Mouse (Mus musculus) CH12.LX (cell line): ENCODE measurements around the gene Trim21. TPM values are rescaled to one million over a fixed set of nuclear protein-coding genes. Genes with fewer than 3 reads are reported as not detected.

ENCODE experiments used
- DNase-seq: peaks from one replicate; pipeline ENCODE4 v3.0.0-alpha.2; 2013; ENCODE audit errors: extremely low read depth
- H3K27ac ChIP-seq: 2 replicates; pipeline ENCODE4 v1.5.1; 2012; ENCODE audit warnings: low read depth, mild to moderate bottlenecking, control low read depth, moderate library complexity; ENCODE audit not compliant: insufficient read depth
- H3K27me3 ChIP-seq: replicated peaks from 2 replicates; pipeline ENCODE3; 2012; ENCODE audit warnings: inconsistent platforms
- H3K36me3 ChIP-seq, 2 experiments: replicated peaks in 1 of 2; 2 replicates each; pipeline versions ENCODE3 to v1.6.1; 2012; ENCODE audit warnings: inconsistent platforms in 1 of 2, low read length in 1 of 2, mild to moderate bottlenecking in 1 of 2, mixed read lengths in 1 of 2, moderate library complexity in 1 of 2; ENCODE audit not compliant: control insufficient read depth in 1 of 2, insufficient read depth in 1 of 2
- H3K4me1 ChIP-seq, 2 experiments: 2 replicates each; pipeline ENCODE4 v1.6.1; 2012; ENCODE audit warnings: inconsistent platforms in 1 of 2, moderate library complexity in 1 of 2; ENCODE audit not compliant: insufficient read depth in 2 of 2, control insufficient read depth in 1 of 2
- H3K4me2 ChIP-seq: 2 replicates; pipeline ENCODE4 v1.6.1; 2012; ENCODE audit warnings: low read depth, mild to moderate bottlenecking, control low read depth; ENCODE audit not compliant: poor library complexity, insufficient read depth, severe bottlenecking
- H3K4me3 ChIP-seq, 3 experiments: fragments of 150-350 bp in 1 of 3; sonication (generic) in 1 of 3; replicated peaks in 1 of 3; 2 replicates each; pipeline versions ENCODE3 to v1.5.1; 2011 to 2012; ENCODE audit warnings: low read depth in 2 of 3, low read length in 2 of 3, mild to moderate bottlenecking in 2 of 3, moderate library complexity in 2 of 3, control low read depth in 1 of 3, improper control_type of control experiment in 1 of 3, inconsistent platforms in 1 of 3, mixed read lengths in 1 of 3; ENCODE audit not compliant: poor library complexity in 1 of 3
- H3K79me2 ChIP-seq: replicated peaks from 2 replicates; pipeline ENCODE4 v1.6.1; 2012; ENCODE audit warnings: mild to moderate bottlenecking, moderate library complexity; ENCODE audit not compliant: control insufficient read depth, poor library complexity, insufficient read depth, severe bottlenecking; ENCODE audit errors: extremely low read depth
- H3K9ac ChIP-seq: 2 replicates; pipeline ENCODE4 v1.6.1; 2012; ENCODE audit warnings: low read depth, mild to moderate bottlenecking, control low read depth, moderate library complexity; ENCODE audit not compliant: insufficient read depth
- H3K9me3 ChIP-seq: replicated peaks from 2 replicates; pipeline ENCODE3; 2012; ENCODE audit warnings: low read length, inconsistent platforms, mixed read lengths
- BHLHE40 ChIP-seq: IDR thresholded peaks from 2 replicates; pipeline ENCODE4 v1.6.1; 2011; ENCODE audit warnings: mild to moderate bottlenecking, low read depth, low read length, improper control_type of control experiment
- CHD1 ChIP-seq: IDR thresholded peaks from 2 replicates; pipeline ENCODE4 v1.6.1; 2012; ENCODE audit warnings: low read depth, low read length, improper control_type of control experiment, inconsistent platforms
- CHD2 ChIP-seq: IDR thresholded peaks from 2 replicates; pipeline ENCODE4 v1.6.1; 2011; ENCODE audit warnings: low read length, improper control_type of control experiment
- CTCF ChIP-seq, 2 experiments: IDR thresholded peaks in 1 of 2; conservative IDR thresholded peaks in 1 of 2; 2 replicates each; pipeline ENCODE4 v1.5.1; 2011 to 2012; ENCODE audit warnings: low read depth in 2 of 2, low read length in 2 of 2, improper control_type of control experiment in 1 of 2, inconsistent platforms in 1 of 2, mild to moderate bottlenecking in 1 of 2, moderate library complexity in 1 of 2
- E2F4 ChIP-seq: IDR thresholded peaks from 2 replicates; pipeline ENCODE4 v1.6.1; 2011; ENCODE audit warnings: low read depth, low read length, improper control_type of control experiment; ENCODE audit not compliant: insufficient replicate concordance
- IRF4 ChIP-seq: IDR thresholded peaks from 2 replicates; pipeline ENCODE4 v1.6.1; 2014; ENCODE audit warnings: low read depth, mild to moderate bottlenecking, inconsistent platforms, low read length, improper control_type of control experiment
- JUN ChIP-seq: IDR thresholded peaks from 2 replicates; pipeline ENCODE4 v1.6.1; 2011; ENCODE audit warnings: low read depth, mild to moderate bottlenecking, low read length, improper control_type of control experiment, moderate library complexity; ENCODE audit not compliant: insufficient read depth
- KAT2A ChIP-seq: IDR thresholded peaks from 2 replicates; pipeline ENCODE4 v1.6.1; 2012; ENCODE audit warnings: low read length, improper control_type of control experiment, inconsistent platforms; ENCODE audit not compliant: insufficient replicate concordance
- MAFK ChIP-seq: IDR thresholded peaks from 2 replicates; pipeline ENCODE4 v1.6.1; 2011; ENCODE audit warnings: low read length, improper control_type of control experiment; ENCODE audit not compliant: insufficient replicate concordance
- MAX ChIP-seq: IDR thresholded peaks from 2 replicates; pipeline ENCODE4 v1.6.1; 2011; ENCODE audit warnings: low read length, improper control_type of control experiment
- MXI1 ChIP-seq: IDR thresholded peaks from 2 replicates; pipeline ENCODE4 v1.6.1; 2011; ENCODE audit warnings: mild to moderate bottlenecking, low read depth, low read length, improper control_type of control experiment
- MYC ChIP-seq: IDR thresholded peaks from 2 replicates; pipeline ENCODE4 v1.6.1; 2011; ENCODE audit warnings: low read depth, mild to moderate bottlenecking, improper control_type of control experiment, low read length
- NELFE ChIP-seq: IDR thresholded peaks from 2 replicates; pipeline ENCODE4 v1.6.1; 2011; ENCODE audit warnings: low read depth, low read length, improper control_type of control experiment
- NRF1 ChIP-seq: IDR thresholded peaks from 2 replicates; pipeline ENCODE4 v1.6.1; 2014; ENCODE audit warnings: low read depth, mild to moderate bottlenecking, inconsistent platforms, low read length, improper control_type of control experiment, moderate library complexity
- PAX5 ChIP-seq: IDR thresholded peaks from 2 replicates; pipeline ENCODE4 v1.6.1; 2012; ENCODE audit warnings: low read length, inconsistent platforms, mixed read lengths
- POLR2A ChIP-seq: IDR thresholded peaks from 2 replicates; pipeline ENCODE4 v1.6.1; 2011; ENCODE audit warnings: low read depth, mild to moderate bottlenecking, improper control_type of control experiment, low read length
- RAD21 ChIP-seq: IDR thresholded peaks from 2 replicates; pipeline ENCODE4 v1.6.1; 2011; ENCODE audit warnings: low read depth, mild to moderate bottlenecking, low read length, improper control_type of control experiment, moderate library complexity
- RCOR1 ChIP-seq: conservative IDR thresholded peaks from 2 replicates; pipeline ENCODE4 v1.6.1; 2012; ENCODE audit warnings: low read depth, mild to moderate bottlenecking, inconsistent platforms, low read length, improper control_type of control experiment
- SIN3A ChIP-seq: IDR thresholded peaks from 2 replicates; pipeline ENCODE4 v1.6.1; 2012; ENCODE audit warnings: low read length, improper control_type of control experiment, inconsistent platforms
- UBTF ChIP-seq: IDR thresholded peaks from 2 replicates; pipeline ENCODE4 v1.6.1; 2012; ENCODE audit warnings: low read depth, mild to moderate bottlenecking, inconsistent platforms, low read length, improper control_type of control experiment, moderate library complexity
- ZKSCAN1 ChIP-seq: IDR thresholded peaks from 2 replicates; pipeline ENCODE4 v1.6.1; 2012; ENCODE audit warnings: low read depth, inconsistent platforms, low read length, improper control_type of control experiment, borderline replicate concordance
- ZMIZ1 ChIP-seq: IDR thresholded peaks from 2 replicates; pipeline ENCODE4 v1.6.1; 2012; ENCODE audit warnings: low read depth, mild to moderate bottlenecking, inconsistent platforms, low read length, improper control_type of control experiment
- ZNF384 ChIP-seq: IDR thresholded peaks from 2 replicates; pipeline ENCODE4 v1.6.1; 2012; ENCODE audit warnings: low read depth, low read length, improper control_type of control experiment, inconsistent platforms
- dilution Hi-C: fragments of 300-500 bp; cut with MboI; formaldehyde crosslinking; loops from 2 replicates; pipeline ENCODE4 v1.14.3; 2020; ENCODE audit warnings: low sequenced_read_pairs; ENCODE audit not compliant: extremely low pct_unique_long_range_greater_than_20kb, extremely low pct_ligation_motif_present
- in situ Hi-C: fragments of 300-500 bp; cut with MboI; formaldehyde crosslinking; loops from 3 replicates; pipeline ENCODE4 v1.14.3; 2019; ENCODE audit warnings: low sequenced_read_pairs, low pct_ligation_motif_present, low pct_unique_long_range_greater_than_20kb, mixed read lengths
- polyA plus RNA-seq: library from polyadenylated mRNA; unstranded; fragments of >175 nt; gene quantifications from 2 replicates; pipeline ENCODE4 v1.2.1, GENCODE M21; 2012; ENCODE audit warnings: low read depth; ENCODE audit not compliant: insufficient read length
- total RNA-seq, 2 experiments: library from RNA; depleted of rRNA; stranded (reverse); fragments of 300-350 nt in 1 of 2; fragments of >200 nt in 1 of 2; gene quantifications; 2 replicates each; pipeline ENCODE4 v1.2.3; 2012 to 2014

Trim21 gene
- total and polyA plus RNA-seq, 3 experiments = 10.4 to 16.5 (median 15.4) TPM

DNA sequence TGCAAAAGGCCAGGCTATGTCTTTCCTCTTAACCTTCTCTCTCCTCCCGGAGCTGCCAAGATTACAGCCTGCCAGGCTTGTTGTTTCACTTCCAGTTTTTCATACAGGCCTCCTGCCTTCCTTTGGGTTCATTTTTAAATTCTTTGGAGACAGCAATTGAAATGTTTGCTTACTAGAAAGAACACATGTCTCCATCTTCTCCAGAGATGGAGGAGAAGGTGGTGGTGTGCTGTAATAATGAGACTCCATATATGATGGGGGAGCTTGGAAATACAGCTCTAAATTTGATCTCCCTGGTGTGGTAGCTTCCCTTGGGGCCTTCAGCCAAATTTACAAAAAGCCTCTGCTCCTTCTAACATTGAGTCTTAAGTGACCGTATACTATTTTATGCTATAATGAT is 24.7 kb downstream of the Trim21 start, which contains the start of gene Olfr548-ps1:
Olfr548-ps1 (plus strand) TSS at position 301 of the 400 bp plus-strand sequence.
- H3K27me3 ChIP-seq = no peaks in the 10 kb centered on the region
- no peak within 1 kb of the TSS for H3K9ac ChIP-seq
- no peak within 1 kb of the TSS for H3K4me3 ChIP-seq
- DNase-seq = no peak
- no peak for TF ChIP-seq ZKSCAN1
- TF ChIP-seq SIN3A = no peak
- no peak for TF ChIP-seq CTCF (conservative IDR thresholded peaks at IDR 0.05 in 1 of 2, IDR thresholded peaks at IDR 0.05 in 1 of 2; ENCODE audit: low read depth in 2 of 2, low read length in 2 of 2)
- TF ChIP-seq E2F4 = no peak
- TF ChIP-seq UBTF = no peak
- no peak for TF ChIP-seq IRF4
- no peak for TF ChIP-seq RCOR1
- TF ChIP-seq MAX = no peak
- no peak for TF ChIP-seq BHLHE40
- no peak for TF ChIP-seq CHD1
- no peak for TF ChIP-seq MAFK
- no peak for TF ChIP-seq KAT2A
- TF ChIP-seq PAX5 = no peak
- no peak for TF ChIP-seq ZMIZ1
- H3K27ac ChIP-seq = no peak within 1 kb of the TSS
- H3K4me2 ChIP-seq = no peak within 1 kb of the TSS
- H3K9me3 ChIP-seq = no peaks in the 10 kb centered on the region
- peaks cover 0 to 12% of the 10 kb centered on the region in 2 experiments; a peak in 2 of 4 replicates for H3K4me1 ChIP-seq
- in situ Hi-C loops (no loop called here), dilution Hi-C loops (no loop called here)
- no peaks in the 10 kb centered on the region for H3K79me2 ChIP-seq
- no peaks in the 10 kb centered on the region for H3K36me3 ChIP-seq

- no peak within 1 kb of the TSS; the same call in 1 of the 2 replicates for H3K4me2 ChIP-seq
- in situ Hi-C loops (no loop called here), dilution Hi-C loops (no loop called here)
- no peak within 1 kb of the TSS for H3K9ac ChIP-seq
- no peaks in the 10 kb centered on the region for H3K27me3 ChIP-seq
- no peaks in the 10 kb centered on the region for H3K36me3 ChIP-seq
- H3K4me3 ChIP-seq = no peak within 1 kb of the TSS
- H3K9me3 ChIP-seq = no peaks in the 10 kb centered on the region
- H3K79me2 ChIP-seq = no peaks in the 10 kb centered on the region
- TF ChIP-seq MXI1 (no peak), RAD21 (no peak), NELFE (no peak), POLR2A (no peak), MAX (no peak), CHD2 (no peak), JUN (no peak), NRF1 (no peak), ZNF384 (no peak), SIN3A (no peak), PAX5 (no peak), MYC (no peak)
- H3K4me1 ChIP-seq = no peaks in the 10 kb centered on the region
- no peak for DNase-seq
- H3K27ac ChIP-seq = no peak within 1 kb of the TSS
These were observed 30.8 kb downstream of the Trim21 start, which contains the start of gene Olfr547 for GRCm38 (mm10) chr7:102534449-102534848. Gene Olfr547, plus strand, starts transcription at chr7:102534749.
